Mouse (Mus musculus): ENCODE results near the gene Abcf3. TPM values are rescaled to one million over a fixed set of nuclear protein-coding genes. Genes with fewer than 3 reads are reported as not detected.

Abcf3 gene
- total RNA-seq, 2 experiments from 2014 or later: 86.0 to 95.3 TPM

Small RNAs within 50 kb of the gene (microRNA-seq; reads per million reads assigned to microRNA genes)
- gene Mir1224: 3.5 reads per million, percentile 9 among the genes with 10 or more reads in this experiment

Other genes starting within 250 kb of the Abcf3 start
- 100 to 1,000 TPM; 111 to 120 TPM for gene Parl, start 246.2 kb upstream of the Abcf3 start, total RNA-seq (2021)
- gene Cyp2ab1, start 223.2 kb upstream of the Abcf3 start, total RNA-seq (2021): under 1 TPM; 0.23 to 0.33 TPM
- gene Abcc5, start 122.2 kb upstream of the Abcf3 start, total RNA-seq (2021): 10 to 100 TPM; 59.4 to 78.0 TPM
- 10 to 100 TPM; 62.4 to 62.6 TPM for gene Eif2b5, start 49.8 kb upstream of the Abcf3 start, total RNA-seq (2021)
- gene Dvl3, start 31.6 kb upstream of the Abcf3 start, total RNA-seq (2021): 10 to 100 TPM; 40.7 to 45.2 TPM
- 100 to 1,000 TPM; 279 to 383 TPM for gene Ap2m1, start 13.1 kb upstream of the Abcf3 start, total RNA-seq (2021)
- gene Vwa5b2, start 40.9 kb downstream of the Abcf3 start, total RNA-seq (2021): 1 to 10 TPM; 1.4 to 1.6 TPM
- 1 to 10 TPM; 9.5 to 10.0 TPM for gene Eef1akmt4, start 63.0 kb downstream of the Abcf3 start, total RNA-seq (2021)
- under 1 TPM in 1 of 2 experiments, not detected in 1; 0.26 TPM for gene Gm49333, start 63.0 kb downstream of the Abcf3 start, total RNA-seq (2021)
- 10 to 100 TPM; 26.9 to 29.8 TPM for gene Alg3, start 63.2 kb downstream of the Abcf3 start, total RNA-seq (2021)
- gene Camk2n2, start 72.7 kb downstream of the Abcf3 start, total RNA-seq (2021): 100 to 1,000 TPM in 1 of 2 experiments, 10 to 100 TPM in 1; 25.3 to 128 TPM
- 10 to 100 TPM in 1 of 2 experiments, 1 to 10 TPM in 1; 8.9 to 17.5 TPM for gene Ece2, start 81.3 kb downstream of the Abcf3 start, total RNA-seq (2021)
- 100 to 1,000 TPM; 288 to 322 TPM for gene Psmd2, start 103.1 kb downstream of the Abcf3 start, total RNA-seq (2021)
- 100 to 1,000 TPM; 352 to 397 TPM for gene Eif4g1, start 119.7 kb downstream of the Abcf3 start, total RNA-seq (2021)
- 10 to 100 TPM; 13.5 to 15.0 TPM for gene Fam131a, start 144.7 kb downstream of the Abcf3 start, total RNA-seq (2021)
- 10 to 100 TPM; 37.0 to 56.4 TPM for gene Polr2h, start 169.1 kb downstream of the Abcf3 start, total RNA-seq (2021)
- gene Clcn2, start 169.2 kb downstream of the Abcf3 start, total RNA-seq (2021): 10 to 100 TPM; 19.3 to 66.2 TPM
- gene Chrd, start 184.6 kb downstream of the Abcf3 start, total RNA-seq (2021): 10 to 100 TPM; 10.4 to 10.6 TPM
- gene Thpo, start 185.9 kb downstream of the Abcf3 start, total RNA-seq (2021): 1 to 10 TPM; 1.3 to 1.5 TPM